Mouse (Mus musculus) spleen, adult 12 weeks (tissue): ENCODE measurements around the gene Lrig1.

Experiments
- DNase-seq: peaks from one replicate; pipeline ENCODE4 v3.0.0; 2022; ENCODE audit warnings: low spot score

The Lrig1 gene

DNA sequence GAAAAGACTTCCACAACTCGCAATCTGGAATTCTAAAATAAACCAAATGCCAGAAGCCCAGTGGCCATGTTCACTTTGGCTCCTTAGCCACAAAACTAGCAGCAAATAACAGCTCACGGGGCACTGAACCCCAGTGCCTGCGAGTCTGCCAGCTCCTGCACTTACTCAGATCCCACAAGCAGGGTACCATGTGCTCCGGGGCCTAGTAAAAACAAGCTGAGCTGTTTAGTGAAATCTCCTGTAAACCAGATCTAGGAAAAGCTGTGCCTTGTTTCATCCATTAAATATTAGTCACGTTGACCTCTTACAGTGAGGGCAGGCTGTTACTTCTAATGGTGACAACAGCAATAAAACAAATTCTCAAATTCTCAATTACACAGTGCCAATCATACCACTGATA lies 81.3 kb downstream of the Lrig1 start:
- DNase-seq: no peak

DNA sequence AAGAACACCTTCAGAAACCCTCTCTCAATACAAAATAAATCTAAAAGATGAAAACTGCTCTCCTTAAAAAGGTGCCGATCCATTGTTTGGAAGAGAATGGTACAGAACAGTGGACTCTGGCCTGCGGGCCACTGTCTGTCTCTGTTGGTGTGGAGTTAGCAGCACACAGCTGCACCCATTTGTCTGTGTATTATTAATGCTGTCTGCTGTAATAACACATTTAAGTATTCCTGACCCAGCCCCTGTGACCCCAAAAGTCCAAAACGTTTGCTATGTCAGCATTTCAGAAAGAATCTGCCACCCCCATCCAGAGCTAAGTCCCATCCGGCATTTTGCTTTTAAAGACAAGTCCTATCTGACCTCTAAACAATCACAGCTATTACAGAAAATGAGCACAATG lies 84.0 kb downstream of the Lrig1 start:
- DNase-seq: no peak

DNA sequence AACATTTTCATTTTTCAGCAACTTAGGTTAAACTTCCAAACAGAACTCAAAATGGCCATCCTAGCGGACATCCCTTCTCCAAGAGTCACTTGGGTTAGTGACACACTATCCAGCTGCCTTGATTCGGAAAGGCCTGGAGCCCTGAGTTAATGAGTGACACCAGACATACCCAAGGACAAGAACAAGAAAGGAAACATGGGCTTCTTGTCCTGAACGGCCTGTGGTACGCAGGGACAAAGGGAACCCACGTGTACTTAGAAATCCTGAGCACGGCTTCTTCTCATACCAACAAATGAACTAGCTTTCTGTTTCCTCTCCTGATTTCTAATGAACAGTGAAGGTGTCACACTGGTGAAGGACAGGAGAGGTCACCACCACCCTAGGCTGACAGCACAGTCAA lies 85.6 kb downstream of the Lrig1 start:
- no peak for DNase-seq

DNA sequence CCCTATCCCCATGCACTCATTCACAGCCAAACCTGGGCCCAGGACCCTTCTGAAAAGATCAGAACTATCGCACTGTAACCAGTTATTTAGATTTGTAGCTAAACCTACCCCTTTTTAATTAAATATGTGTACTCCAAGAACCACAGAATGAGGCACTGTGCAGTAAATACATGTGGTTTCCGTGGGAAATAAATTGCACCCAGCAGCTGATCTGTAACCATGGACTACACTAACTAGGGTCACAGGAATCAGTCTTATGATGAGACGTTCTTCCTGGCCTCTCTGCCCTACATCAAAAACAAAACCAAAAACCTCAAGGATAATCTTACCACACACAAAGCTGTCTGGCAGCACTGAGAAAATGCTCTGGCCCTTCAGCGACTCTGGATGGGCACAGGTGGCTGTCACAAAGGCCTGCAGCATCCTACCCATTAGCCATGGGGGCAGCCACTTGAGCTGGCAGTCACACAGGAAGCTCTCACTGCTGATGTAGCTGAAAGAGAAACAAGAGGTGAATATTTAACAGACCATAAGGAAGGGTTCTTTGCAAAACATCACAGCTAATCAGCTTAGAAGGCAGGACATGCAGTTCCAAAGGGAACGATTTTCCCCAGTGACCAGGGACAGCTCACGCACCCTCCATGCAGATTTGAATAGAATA lies 86.6 kb downstream of the Lrig1 start:
- no peak for DNase-seq

DNA sequence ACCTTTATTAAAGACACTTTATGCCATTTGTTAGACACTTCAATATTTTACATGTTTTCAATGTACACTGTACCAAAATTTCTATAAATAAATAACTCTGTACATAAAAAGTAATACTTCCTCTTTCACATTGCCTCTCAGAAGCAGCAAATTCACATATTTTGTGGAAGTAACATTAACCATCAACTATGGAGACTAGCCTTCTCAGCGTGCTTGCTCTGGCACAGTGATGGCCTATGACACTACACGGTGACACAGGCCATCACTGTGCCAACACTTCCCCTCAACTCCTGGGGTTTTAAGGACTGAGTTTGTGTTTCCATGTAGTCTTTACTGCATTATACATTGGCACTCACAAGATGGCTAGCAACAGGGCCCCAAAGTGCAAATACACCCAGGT lies 95.4 kb downstream of the Lrig1 start:
- no peak for DNase-seq

DNA sequence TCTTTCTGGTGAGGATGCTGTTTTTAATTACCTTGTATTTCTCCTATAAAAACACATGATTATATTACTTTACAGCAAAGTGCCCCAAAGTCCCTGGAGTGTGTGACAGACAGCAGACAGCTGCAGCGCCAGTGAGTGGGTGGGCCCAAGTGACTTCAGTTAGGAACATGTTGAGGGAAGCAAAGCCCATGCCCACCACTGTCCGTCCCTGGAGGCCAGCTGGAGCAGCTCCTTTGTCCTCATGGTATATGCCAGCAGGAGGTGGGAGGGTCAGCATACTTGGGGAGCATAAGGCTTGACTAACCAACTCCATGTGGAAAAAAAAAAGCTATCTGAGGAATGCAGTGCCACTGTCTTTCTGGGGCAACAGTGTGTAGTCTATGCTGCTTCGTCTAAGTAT lies 95.9 kb downstream of the Lrig1 start:
- DNase-seq: no peak

DNA sequence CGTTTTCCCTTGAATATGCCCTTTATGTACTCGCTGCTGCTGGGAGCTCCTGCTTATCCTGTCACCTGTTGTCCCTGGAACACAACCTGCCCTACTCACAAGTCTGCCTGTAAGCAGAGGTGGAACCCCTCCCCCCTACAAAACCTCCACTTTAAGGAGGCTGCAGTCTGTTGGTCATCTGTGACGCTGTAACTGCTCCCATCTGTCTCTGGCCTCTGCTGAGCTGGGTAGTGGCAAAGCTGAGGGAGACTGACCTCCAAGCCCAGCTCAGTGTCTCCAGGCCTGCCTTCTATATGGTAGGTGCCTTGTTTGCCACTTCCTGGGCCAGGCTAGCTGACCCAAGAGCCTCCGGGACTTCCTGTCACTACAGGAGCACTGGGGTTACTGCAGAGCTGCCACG lies 98.1 kb downstream of the Lrig1 start:
- DNase-seq: no peak

DNA sequence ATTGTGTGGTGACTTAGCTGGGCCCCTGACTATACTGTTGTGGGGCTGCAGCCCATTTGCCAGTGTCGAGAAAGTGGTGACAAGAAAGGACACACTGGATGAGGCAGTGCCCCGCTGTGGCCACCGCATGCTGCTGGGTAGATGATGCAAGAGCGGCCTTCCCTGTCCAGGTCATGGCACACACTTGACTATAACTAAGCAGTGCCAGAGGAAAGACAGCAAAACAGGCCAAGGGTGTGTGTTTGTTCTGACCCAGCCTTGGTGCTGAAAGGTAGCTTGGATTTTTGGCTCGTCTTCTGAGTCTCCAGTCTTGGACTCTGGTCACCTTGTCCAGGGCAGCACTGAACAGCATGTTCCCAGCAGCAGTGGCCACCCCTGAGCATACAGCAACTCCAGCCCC lies 98.9 kb downstream of the Lrig1 start:
- DNase-seq: no peak

DNA sequence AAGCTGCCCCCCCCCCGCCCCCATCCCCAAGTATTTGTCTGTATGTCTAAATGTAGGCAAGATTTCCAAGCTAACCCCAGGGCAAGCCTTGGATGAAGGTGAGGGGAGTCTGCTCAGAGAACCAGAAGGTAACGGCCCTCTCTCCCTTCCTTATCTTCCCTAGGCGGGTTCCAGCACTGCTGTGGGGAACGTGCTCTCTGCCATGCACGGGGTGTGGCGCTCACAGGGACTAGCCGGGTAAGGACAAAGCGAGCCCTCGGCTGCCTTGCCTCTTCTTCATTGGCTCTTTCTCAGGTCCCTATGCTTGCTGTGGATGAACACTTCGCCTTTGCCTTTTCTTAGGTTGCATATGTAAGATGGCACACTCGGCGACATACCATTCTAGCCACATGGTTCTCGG lies 100.9 kb downstream of the Lrig1 start:
- no peak for DNase-seq

DNA sequence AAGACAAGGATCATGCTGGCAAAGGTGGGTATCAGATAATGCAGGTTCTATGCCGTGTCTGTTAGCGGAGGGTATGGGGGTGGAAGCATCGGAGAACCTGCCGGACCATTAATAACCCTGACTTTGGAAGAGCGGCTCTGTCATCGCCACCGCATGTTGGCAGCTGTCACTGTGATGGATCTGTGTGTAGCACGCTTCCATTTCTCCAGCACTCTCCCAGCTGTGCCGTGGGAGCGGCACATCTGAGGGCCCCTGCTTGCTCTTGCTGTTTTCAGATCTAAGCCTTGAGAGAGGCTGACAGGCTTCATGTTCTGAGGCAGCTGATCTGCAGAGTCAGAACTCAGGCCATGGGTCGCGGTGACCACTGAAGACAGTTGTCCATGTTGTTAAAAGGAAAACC lies 101.5 kb downstream of the Lrig1 start:
- DNase-seq: no peak

DNA sequence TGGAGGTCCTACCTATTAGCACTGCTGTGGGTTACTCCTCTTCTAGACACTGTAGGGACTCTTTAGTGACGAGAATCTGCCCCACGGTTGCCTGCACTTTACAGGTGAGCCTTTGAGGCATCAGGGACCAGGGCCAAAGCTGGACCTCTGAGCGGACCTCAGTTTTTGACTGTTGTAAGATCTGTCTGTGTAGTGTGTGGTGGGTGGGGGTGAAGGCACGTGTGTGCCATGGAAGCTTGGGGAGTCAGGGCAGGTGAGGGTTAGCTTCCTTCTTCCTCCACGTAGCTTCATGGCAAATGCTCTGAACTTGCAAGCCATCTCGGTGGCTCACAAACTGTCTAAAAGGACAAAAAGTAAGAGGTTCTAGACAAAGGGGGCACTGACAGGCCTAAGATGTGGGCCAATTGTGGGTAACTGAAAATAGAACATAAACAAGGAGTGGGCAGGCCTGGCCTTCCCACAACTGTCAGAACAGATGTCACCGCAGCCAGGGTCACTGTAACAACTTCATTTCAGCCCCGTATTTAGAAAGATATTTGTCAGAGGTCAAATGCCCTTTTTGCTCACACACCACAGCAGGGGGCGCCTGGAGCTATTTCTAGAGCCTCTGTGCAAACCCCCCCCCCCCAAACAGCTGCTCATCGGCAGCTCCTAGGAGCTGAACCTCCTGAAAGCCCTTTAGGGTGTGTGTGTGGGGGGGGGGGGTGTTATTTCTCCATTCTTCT lies 103.0 kb downstream of the Lrig1 start:
- DNase-seq: no peak

DNA sequence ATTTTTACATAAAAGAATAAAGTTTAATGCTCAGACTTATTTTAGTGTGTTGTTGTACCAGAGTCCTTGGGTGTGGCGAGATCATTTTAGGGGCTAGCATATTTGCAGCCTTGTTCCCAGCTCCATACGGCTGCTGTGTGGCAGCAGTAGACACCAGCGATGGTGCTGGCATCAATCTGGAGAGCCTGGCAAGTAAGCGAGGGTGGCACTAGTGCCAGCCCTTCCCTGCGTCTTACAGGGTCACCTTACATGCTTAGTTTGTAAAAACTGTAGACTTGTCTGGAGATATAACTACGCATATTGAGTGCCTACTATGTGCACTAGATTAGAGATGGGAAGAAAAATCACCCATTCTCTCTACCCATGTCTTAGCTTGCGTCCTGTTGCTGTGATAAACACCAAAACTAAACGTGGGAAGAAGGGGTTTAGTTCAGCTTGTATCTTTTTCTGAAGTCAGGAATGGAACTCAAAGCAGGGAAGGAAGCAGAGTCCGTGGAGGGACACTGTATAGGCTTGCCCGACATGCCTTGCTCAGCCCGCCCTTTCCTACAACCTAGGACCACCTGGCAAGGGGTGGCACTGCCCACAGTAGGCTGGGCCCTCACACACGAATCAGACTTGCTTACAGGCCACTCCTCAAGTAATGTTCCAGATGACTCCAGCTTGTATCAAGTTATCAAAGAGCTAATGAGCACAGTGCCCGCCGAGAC lies 103.8 kb downstream of the Lrig1 start:
- no peak for DNase-seq

DNA sequence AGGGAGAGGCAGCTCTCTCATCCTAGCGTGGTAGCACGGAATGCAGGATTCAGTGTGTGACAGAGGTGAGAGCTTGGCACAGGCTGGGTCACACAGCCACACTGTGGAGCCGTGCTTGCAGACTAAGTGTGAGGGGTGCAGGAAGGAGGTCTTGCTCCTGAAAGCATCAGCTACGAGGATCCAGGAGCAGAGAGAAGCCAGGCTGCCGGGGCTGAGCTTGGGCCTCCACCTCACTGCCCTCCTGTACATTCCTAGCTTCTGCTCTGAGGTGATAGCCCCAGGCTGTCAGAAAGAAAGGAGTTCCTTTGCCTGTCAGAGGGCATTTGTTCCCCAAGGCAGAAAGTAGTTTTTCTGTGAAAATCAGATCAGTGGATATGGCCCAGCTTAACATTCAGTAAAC lies 104.8 kb downstream of the Lrig1 start:
- DNase-seq: no peak

DNA sequence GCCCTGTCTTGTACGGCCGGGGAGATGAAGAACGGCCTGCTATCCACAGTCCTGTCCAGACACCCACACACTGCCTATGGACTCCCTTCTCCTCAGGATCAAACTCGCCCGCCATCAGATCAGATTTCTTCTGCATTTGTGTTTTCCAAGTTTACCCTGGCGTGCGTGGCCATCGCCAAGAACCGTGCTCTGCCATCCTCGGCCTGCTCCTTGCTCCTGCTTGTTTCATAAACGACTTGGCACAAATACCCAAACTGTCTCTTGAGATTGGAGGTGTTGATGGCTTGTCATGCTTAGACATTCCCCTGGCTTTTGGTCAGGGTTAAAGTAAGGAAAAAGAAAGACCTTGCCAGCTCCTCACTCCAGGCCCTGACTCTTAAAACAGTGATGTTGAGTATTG lies 105.2 kb downstream of the Lrig1 start:
- no peak for DNase-seq

DNA sequence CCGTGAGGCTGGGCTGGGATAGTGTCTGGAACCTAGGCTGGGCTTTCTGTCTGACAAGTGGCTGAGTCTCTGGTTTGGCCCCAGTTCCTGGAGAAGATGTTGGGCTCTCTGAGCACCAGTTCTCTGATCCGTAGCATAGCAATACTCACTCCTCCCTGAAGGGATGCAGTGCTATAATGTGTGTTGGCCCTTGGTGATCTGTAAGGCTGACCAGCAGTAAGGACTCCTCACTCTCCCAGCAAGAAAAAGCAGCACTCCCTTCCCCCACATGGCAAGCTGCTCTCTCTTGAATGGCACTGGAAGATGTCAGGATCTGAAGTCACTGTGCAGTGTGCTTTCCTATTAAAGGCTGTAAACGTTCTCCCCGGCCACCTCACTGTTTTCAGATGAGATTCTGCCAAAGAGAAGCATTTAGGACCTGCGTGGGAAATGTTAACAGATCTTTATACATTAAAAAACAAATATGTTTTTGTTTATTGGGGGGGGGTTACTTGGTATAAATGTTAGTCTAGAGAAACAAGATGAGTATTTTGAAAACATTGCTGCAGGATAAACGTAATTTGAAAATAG lies 105.8 kb downstream of the Lrig1 start:
- DNase-seq: no peak

DNA sequence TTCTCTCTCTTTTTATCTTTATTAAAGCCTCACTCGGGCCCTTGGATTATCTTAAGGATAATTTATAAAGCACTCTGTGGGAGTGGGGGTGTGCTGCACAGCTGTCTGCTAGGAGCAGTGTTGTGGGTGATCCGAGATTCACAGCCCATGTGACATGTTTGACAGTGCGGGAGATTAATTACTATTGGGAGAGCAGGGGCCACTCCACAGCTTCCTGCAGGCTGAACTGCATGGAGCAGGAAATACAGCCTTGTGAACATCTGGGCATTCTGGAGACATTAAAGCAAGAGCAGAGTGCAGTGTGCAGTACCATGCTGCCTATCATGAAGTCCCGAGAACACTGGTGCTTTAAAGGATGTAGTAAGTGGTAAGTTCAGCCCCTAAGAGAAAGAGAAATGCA lies 107.2 kb downstream of the Lrig1 start:
- no peak for DNase-seq

DNA sequence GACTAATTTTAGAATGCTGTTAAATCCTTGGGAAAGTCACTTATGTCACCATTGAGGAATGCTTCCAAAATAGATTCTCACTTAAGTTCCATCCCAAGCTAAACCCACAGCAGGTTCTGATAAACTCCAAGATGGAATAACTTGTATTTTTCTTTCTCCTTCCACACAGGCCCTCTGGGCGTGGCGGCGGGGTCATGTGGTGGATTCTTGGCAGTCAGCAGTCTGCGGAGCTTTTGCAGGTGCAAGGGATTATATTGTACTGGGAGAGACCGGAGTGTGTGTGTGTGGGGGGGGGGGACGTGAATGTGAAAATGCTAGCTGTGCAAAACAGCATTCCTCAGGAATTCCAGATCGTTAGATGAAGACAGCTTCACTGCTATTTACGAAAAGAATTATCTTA lies 107.7 kb downstream of the Lrig1 start:
- no peak for DNase-seq

DNA sequence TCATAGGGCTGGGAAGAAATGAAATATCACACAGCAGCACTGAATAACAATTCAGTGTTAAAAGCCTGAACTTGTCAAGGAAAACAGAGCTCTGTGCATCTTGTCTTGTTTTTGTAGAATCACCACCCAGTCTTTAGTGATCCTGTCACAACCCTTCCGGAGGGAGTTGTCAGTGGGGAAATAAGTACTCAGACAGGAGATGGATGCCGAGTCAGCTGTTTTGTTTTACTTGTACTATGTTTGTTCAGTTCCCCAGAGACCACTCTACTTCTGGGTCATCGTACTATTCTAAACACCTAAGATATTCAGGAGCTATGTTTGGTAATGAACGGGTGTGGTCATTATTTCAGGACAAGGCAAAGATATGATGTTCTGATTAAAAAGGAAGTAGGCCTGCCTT lies 111.6 kb downstream of the Lrig1 start:
- DNase-seq: no peak

DNA sequence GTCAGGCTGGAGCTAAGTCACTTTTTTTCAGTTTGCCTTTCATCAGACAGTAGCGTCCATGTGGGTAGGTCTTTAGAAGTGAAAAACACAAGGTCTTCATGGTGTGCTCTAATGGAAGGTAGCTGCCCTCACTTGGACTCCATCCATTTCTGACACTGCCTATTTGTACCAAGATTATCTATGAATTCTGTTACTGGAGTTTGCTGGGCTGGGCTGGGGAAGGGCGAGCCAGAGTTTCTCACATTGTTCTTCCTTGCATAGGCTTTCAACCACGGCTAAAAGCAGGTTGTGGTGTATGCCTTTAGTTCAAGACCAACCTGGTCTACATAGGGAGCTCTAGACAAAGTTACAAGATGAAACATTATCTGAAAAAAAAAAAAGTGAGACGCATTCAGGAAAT lies 115.0 kb downstream of the Lrig1 start:
- no peak for DNase-seq

DNA sequence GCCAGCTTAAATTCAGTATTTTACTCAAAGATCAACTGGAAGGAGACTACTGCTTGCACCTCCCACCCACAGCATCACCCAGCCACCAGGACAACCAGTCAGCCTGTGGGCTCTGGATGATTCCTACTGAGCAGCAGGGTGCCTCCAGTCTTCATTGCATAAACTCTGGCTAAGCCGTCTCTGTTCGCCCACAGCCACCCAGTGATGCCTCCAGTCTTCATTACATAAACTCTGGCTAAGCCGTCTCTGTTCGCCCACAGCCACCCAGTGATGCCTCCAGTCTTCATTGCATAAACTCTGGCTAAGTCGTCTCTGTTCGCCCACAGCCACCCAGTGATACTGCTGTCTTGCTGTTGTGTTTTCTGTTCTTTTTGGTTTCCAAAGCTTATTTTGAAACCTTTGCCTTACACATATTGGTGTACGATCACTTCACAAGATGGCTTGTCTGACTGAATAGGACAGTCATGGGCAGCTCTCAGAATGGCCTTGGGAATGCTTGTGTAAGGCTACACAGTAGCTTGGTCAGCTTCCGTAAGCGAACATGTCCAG lies 115.7 kb downstream of the Lrig1 start:
- no peak for DNase-seq

DNA sequence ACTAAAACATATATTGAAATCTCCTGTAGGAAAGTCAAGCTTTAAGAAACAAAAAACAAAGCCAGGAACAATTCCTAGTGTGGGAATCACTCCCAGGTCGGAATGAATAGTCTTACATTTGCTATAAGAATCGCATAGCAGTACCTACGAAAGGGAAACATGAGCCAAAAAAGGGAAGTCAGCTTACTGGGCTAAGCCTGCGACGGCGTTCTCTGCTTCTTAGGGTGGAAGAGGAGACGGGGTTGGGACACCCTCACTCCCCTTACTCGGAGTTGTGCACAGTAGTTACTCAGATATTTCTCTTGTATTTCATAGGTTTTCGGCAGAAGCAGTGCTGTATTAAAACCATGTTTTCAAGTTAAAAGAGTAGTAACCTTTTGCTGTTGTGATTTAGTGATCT lies 117.9 kb downstream of the Lrig1 start:
- DNase-seq: no peak

DNA sequence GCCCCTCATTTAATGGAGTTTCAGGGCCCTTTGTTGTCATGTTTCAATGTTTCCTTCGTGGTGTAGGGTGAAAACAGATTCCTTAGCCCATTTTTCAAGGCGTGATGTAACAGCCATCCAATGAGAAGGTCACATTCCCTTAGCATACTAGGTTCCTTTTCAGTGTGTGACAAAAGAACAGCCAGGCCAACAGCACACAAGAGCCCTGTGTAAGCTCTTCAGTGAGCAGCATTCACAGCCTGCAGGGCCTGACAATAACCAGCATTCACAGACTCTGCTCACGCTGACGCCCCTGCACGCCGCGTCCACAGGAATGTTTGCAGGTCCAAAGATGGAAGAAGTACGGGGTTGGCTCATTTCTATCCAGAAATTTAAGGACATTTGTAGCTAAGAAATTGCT lies 122.0 kb downstream of the Lrig1 start:
- no peak for DNase-seq
